Mouse (Mus musculus) intestine, postnatal 0 days (tissue): ENCODE results near the gene Mreg. TPM values are rescaled to one million over a fixed set of nuclear protein-coding genes. Genes with fewer than 3 reads are reported as not detected.

ENCODE experiments used
- ATAC-seq: fragments of 200-750 bp; cut with Nextera tagmentation; 2 replicates; pipeline ENCODE4 v1.8.0; 2017; ENCODE audit warnings: mild to moderate bottlenecking, moderate TSS enrichment, moderate library complexity
- H3K27ac ChIP-seq: fragments of 300-500 bp; sonication (generic); 2 replicates; pipeline ENCODE4 v1.5.1; 2014; ENCODE audit warnings: mild to moderate bottlenecking, low read depth, low read length, moderate library complexity
- H3K27me3 ChIP-seq: fragments of 300-500 bp; sonication (generic); replicated peaks from 2 replicates; pipeline ENCODE4 v1.6.1; 2014; ENCODE audit warnings: low read length, mixed read lengths; ENCODE audit not compliant: control insufficient read depth, insufficient read depth
- H3K36me3 ChIP-seq: fragments of 300-500 bp; sonication (generic); 2 replicates; pipeline ENCODE4 v1.6.1; 2014; ENCODE audit warnings: mild to moderate bottlenecking, moderate library complexity; ENCODE audit not compliant: control insufficient read depth, insufficient read depth
- H3K4me1 ChIP-seq: fragments of 300-500 bp; sonication (generic); replicated peaks from 2 replicates; pipeline ENCODE4 v1.6.1; 2014; ENCODE audit warnings: antibody characterized with exemption, low read length, mixed read lengths; ENCODE audit not compliant: control insufficient read depth, insufficient read depth
- H3K4me2 ChIP-seq: fragments of 300-500 bp; sonication (generic); replicated peaks from 2 replicates; pipeline ENCODE4 v1.6.1; 2014; ENCODE audit warnings: low read depth, mild to moderate bottlenecking, moderate library complexity
- H3K4me3 ChIP-seq: fragments of 300-500 bp; sonication (generic); 2 replicates; pipeline ENCODE4 v1.5.1; 2014; ENCODE audit warnings: low read depth, low read length
- H3K9ac ChIP-seq: fragments of 300-500 bp; sonication (generic); 2 replicates; pipeline ENCODE4 v1.6.1; 2014; ENCODE audit warnings: mild to moderate bottlenecking, low read depth, low read length
- H3K9me3 ChIP-seq: fragments of 300-500 bp; sonication (generic); 2 replicates; pipeline ENCODE4 v1.6.1; 2016; ENCODE audit warnings: mixed run types; ENCODE audit not compliant: control insufficient read depth
- CTCF ChIP-seq: sonication (generic); IDR thresholded peaks from 2 replicates; pipeline ENCODE4 v1.5.1; 2016; ENCODE audit warnings: low read depth, mild to moderate bottlenecking, control low read depth, antibody characterized with exemption, moderate library complexity
- WGBS: fragments of 180-500 bp; shearing (Covaris S2); extraction: QIAGEN DNeasy Blood & Tissue Kit; methylation state at CpG from one replicate; pipeline ENCODE4 v1.1.7; 2014; 5-methylcytosine and 5-hydroxymethylcytosine counted together
- polyA plus RNA-seq: library from polyadenylated mRNA; unstranded; fragments of >200 nt; fragmentation: Nextera tagmentation; extraction: Ambion mirVana; gene quantifications from 2 replicates; pipeline ENCODE4 v1.2.1, GENCODE M21; 2015

Mreg gene
- polyA plus RNA-seq, 1 experiment from 2014 or later = 26.6 TPM

- peak; percentile 60 for ATAC-seq
- Histone ChIP-seq H3K4me1 (no peaks in the 10 kb centered on the region), H3K9ac (no peak overlapping the region), H3K4me2 (peak overlapping the region; percentile 27), H3K4me3 (no peak overlapping the region), H3K9me3 (no peaks in the 10 kb centered on the region), H3K27ac (peak overlapping the region; percentile 55), H3K27me3 (no peaks in the 10 kb centered on the region), H3K36me3 (no peaks in the 10 kb centered on the region)
- no peak for TF ChIP-seq CTCF
- 19% methylated on average over 8 of the region's 8 CpGs for WGBS
Observed at GRCm38 (mm10) chr1:72173402-72174051, 38.6 kb downstream of the Mreg start.

DNA sequence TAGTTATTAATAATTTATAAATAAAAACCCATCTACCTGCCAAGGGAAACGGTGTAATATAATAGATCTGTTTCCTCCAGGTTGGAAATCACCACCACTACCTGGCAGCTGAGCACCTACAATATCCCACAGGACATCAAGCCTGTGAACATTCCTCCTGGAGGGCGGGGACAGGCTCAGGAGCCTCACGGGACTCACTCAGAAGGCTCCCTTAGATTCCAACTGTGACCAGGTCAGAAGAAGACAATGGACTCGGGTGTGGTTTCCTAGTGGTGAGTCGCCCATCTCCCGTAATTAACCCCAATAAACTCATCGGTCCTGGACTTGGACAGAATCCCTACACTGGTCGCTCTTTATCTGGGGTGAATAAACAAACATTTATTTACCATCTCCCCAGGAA is 39.3 kb downstream of the Mreg start:
- Histone ChIP-seq H3K4me1 (no peaks in the 10 kb centered on the region), H3K9ac (no peak overlapping the region), H3K9me3 (no peaks in the 10 kb centered on the region), H3K4me3 (no peak overlapping the region), H3K36me3 (no peaks in the 10 kb centered on the region), H3K4me2 (0 out of 2 replicates have a peak overlapping the region, but pooled peaks have one; percentile 27), H3K27ac (peak overlapping the region; percentile 36; the same call in 1 of the 2 replicates), H3K27me3 (no peaks in the 10 kb centered on the region)
- 40% methylated on average over 8 of the region's 8 CpGs for WGBS
- TF ChIP-seq CTCF = no peak
- peak; percentile 33 for ATAC-seq

GRCm38 (mm10) chr1:72171001-72171860 is 40.9 kb downstream of the Mreg start:
- H3K4me3 ChIP-seq = no peak overlapping the region
- no peak overlapping the region for H3K9ac ChIP-seq
- 84% methylated on average over 13 of the region's 13 CpGs for WGBS
- no peak overlapping the region for H3K4me2 ChIP-seq
- H3K4me1 ChIP-seq = no peaks in the 10 kb centered on the region
- no peak overlapping the region; the same call in 1 of the 2 replicates for H3K27ac ChIP-seq
- H3K36me3 ChIP-seq = no peaks in the 10 kb centered on the region
- TF ChIP-seq CTCF = no peak
- no peaks in the 10 kb centered on the region for H3K27me3 ChIP-seq
- no peaks in the 10 kb centered on the region for H3K9me3 ChIP-seq
- no peak for ATAC-seq

DNA sequence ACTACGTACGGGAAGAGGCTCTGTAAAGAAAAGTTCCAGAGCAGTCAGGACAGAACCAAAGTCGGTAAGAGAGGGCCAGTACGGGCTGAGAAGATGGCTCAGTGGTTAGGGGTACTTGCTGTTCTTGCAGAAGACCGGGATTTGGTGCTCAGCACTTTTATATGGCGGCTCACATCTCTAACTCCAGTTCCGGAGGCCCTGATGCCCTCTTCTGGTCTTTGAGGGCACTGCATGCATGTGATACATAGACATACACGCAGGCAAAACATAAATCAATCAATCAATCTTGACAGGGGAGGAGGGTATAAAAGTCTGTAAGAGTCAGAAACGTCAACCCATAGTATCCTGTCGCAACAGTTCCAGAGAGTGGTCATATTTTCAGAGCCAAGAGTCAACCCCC is 45.1 kb downstream of the Mreg start:
- Histone ChIP-seq H3K9me3 (no peaks in the 10 kb centered on the region), H3K36me3 (no peaks in the 10 kb centered on the region), H3K27me3 (no peaks in the 10 kb centered on the region), H3K4me2 (no peak overlapping the region), H3K9ac (no peak overlapping the region), H3K4me3 (no peak overlapping the region), H3K4me1 (no peaks in the 10 kb centered on the region), H3K27ac (no peak overlapping the region)
- no peak for ATAC-seq
- TF ChIP-seq CTCF = no peak
- 95% methylated on average over 10 of the region's 10 CpGs for WGBS

GRCm38 (mm10) chr1:72166468-72166814 is 45.7 kb downstream of the Mreg start:
- H3K27me3 ChIP-seq = no peaks in the 10 kb centered on the region
- H3K9me3 ChIP-seq = no peaks in the 10 kb centered on the region
- H3K27ac ChIP-seq = no peak overlapping the region
- ATAC-seq = no peak
- no peak overlapping the region for H3K4me3 ChIP-seq
- TF ChIP-seq CTCF = no peak
- WGBS = 96% methylated on average over 5 of the region's 5 CpGs
- H3K4me1 ChIP-seq = no peaks in the 10 kb centered on the region
- H3K36me3 ChIP-seq = no peaks in the 10 kb centered on the region
- H3K4me2 ChIP-seq = no peak overlapping the region
- no peak overlapping the region for H3K9ac ChIP-seq

- H3K27me3 ChIP-seq = no peaks in the 10 kb centered on the region
- H3K9ac ChIP-seq = no peak overlapping the region
- H3K4me1 ChIP-seq = no peaks in the 10 kb centered on the region
- H3K27ac ChIP-seq = no peak overlapping the region
- H3K4me2 ChIP-seq = no peak overlapping the region
- no peaks in the 10 kb centered on the region for H3K36me3 ChIP-seq
- H3K4me3 ChIP-seq = no peak overlapping the region
- H3K9me3 ChIP-seq = no peaks in the 10 kb centered on the region
- no peak for ATAC-seq
- peak; percentile 43 for TF ChIP-seq CTCF
- WGBS = 74% methylated on average over 20 of the region's 20 CpGs
Observed at GRCm38 (mm10) chr1:72165723-72166467, 46.2 kb downstream of the Mreg start.
